Mouse (Mus musculus): ENCODE measurements around the gene Shc4.

GRCm38 (mm10) chr2:125701606-125702005 lies 22.3 kb downstream of the Shc4 start:
- TF ChIP-seq CTCF (IDR thresholded peaks at IDR 0.05; ENCODE audit: low read depth, low read length) (no peak), GATA2 (IDR thresholded peaks at IDR 0.05; ENCODE audit: borderline replicate concordance, low read depth, low read length) (no peak), TAL1 (conservative IDR thresholded peaks at IDR 0.05; ENCODE audit: low read depth, low read length) (no peak)
